16 mouse cellular contexts compared by ENCODE assay signal in the genomic region with DNA sequence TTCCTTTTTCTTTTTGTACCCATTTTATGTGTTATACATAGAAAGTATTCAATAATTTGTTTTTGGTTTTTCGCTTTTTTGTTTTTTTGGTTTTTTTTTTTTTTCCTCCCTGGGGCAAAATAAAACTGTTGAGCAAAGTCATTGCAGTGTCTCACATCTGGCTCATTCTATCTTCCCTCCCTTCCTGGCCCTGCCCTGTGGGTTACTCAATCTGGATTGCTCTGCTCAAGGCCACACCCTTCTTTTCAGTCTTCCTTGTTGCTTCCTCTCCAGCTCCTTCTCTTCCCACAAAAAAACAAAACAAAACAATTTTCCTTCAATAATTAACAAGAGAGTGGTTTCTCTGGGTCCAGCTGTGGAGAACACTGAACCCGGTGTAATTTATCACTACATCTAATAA.
A peak's percentile ranks its signal among the peaks of the same experiment; 100 is the strongest.
DNase-seq lines count a peak whose midpoint lies in the region; TF ChIP-seq lines count a peak whose summit lies in the region.
"Had no signal": no experiment of that assay in that cellular context is flagged by ENCODE, and none has a peak within 500 bp of the region (broad histone marks: within the 10 kb centered on the region; RNA-seq: fewer than 3 reads in every experiment).

No protein-coding gene starts in this region.

- intact Hi-C loops in gastrocnemius, adult 2 months (cut with DNase I), result loop anchor here (1.0 kb wide), 1 partner anchor 11 kb away; no protein-coding TSS in a partner anchor

- H3K27ac ChIP-seq in gastrocnemius, adult 2 months, result peak overlapping the region; percentile 28; the same call in 1 of the 2 replicates
- H3K27ac ChIP-seq: embryonic facial prominence, embryonic 10.5 days; forebrain, embryonic 10.5 days; heart, adult 2 months; hindbrain, embryonic 10.5 days; hindbrain, embryonic 14.5 days; intestine, embryonic 15.5 days had no signal

- DNase-seq in gastrocnemius, adult 2 months, result peak; percentile 21
- no peak for DNase-seq in gastrocnemius, postnatal 4 days (ENCODE audit: low spot score in 2 of 2)
- DNase-seq in 3T3-L1 (ENCODE audit: low read depth, low spot score), result peak; percentile 54
- peak; percentile 42 for DNase-seq in 416B (ENCODE audit: low read depth)
- DNase-seq in fat pad, adult 2 months (ENCODE audit: extremely low read depth, low read depth, low spot score), result peak; percentile 47
- DNase-seq in layer of hippocampus, postnatal 14 days (ENCODE audit: low spot score in 2 of 2), result no peak
- DNase-seq in ovary, postnatal 10 days (ENCODE audit: low spot score), result no peak
- DNase-seq: adrenal gland, postnatal 25 days; gastrocnemius, postnatal 14 days; heart, adult 2 months had no signal

- no peak for TF ChIP-seq CTCF in gastrocnemius, adult 2 months (IDR thresholded peaks at IDR 0.05)

- H3K4me3 ChIP-seq in gastrocnemius, adult 2 months, result no peak overlapping the region
- H3K4me3 ChIP-seq: embryonic facial prominence, embryonic 10.5 days; forebrain, embryonic 10.5 days; heart, adult 2 months; heart, embryonic 12.5 days; hindbrain, embryonic 10.5 days; intestine, embryonic 15.5 days had no signal

Comparison
In these comparisons a context has a peak if more than half of its experiments do, and no peak if none do; other contexts are left out.
1. DNase-seq: peak in gastrocnemius, adult 2 months (single experiment), 3T3-L1 (single experiment), 416B (single experiment) and fat pad, adult 2 months (single experiment); none in gastrocnemius, postnatal 4 days (0 of 2), layer of hippocampus, postnatal 14 days (0 of 2) and ovary, postnatal 10 days (single experiment).